Mouse (Mus musculus) skeletal muscle tissue, adult 2 months (tissue): ENCODE results near the gene Acoxl.

ENCODE experiments used
- DNase-seq: peaks from one replicate; pipeline ENCODE4 v3.0.0-alpha.2; 2012; ENCODE audit warnings: low read depth, low spot score

Acoxl gene

DNA sequence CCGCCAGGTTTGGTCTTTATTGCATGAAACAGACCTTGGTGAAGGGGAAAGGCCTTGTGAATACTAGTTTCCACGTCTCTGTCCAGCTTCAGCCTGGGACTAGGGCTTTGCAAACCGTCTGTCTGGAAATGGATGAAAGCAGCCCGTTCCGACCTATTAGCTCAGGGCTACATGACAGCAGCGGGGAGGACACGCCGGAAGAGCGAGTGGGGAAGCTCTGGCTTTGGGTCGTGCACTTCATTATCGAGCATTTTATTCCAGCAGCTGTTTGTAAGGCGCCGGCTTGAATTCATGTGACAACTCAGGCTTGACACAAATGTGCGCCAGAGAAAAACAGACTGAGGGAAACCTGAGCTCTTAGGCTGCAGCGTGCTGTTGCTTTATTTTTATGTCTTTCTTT, 301.1 kb downstream of the Acoxl start:
- DNase-seq = no peak

GRCm38 (mm10) chr2:128140183-128140582, 301.5 kb downstream of the Acoxl start:
- DNase-seq = no peak

DNA sequence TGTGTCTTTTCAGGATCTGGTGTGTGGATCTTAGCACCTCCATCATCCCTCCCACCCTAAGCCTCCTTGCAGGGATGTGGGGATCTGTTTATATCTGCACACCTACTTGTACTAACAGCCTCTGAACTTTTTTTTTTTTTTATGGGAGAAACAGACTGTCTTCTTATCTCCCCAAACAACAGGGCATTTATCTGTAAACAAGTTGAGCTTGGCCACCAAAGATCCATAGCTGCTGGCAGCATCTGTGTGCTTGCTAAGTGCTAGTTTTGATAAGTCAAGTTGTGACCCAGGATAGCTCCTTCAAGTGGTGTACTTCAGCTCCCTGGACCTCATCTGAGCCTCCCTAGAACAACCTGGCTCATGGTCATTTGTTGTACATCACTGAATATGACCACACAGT, 305.3 kb downstream of the Acoxl start:
- no peak for DNase-seq

DNA sequence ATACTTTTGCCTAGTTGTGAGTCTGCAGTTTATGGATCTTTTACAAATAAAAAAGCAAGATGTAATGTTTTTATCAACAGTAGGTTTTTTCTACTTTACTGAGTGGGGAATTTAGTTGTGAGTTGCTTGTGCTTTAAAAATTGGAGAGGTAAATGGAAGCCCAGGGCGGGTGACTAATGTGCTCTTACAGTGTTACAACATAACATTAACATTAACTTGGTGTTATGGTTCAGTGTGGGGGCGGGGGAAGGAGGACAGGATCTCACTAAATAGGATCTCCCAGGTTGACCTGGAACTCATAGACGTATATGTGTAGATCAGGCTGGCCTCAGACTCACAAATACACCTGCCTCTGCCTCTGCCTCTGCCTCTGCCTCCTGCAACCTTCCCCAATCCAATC, 306.8 kb downstream of the Acoxl start:
- DNase-seq = no peak

DNA sequence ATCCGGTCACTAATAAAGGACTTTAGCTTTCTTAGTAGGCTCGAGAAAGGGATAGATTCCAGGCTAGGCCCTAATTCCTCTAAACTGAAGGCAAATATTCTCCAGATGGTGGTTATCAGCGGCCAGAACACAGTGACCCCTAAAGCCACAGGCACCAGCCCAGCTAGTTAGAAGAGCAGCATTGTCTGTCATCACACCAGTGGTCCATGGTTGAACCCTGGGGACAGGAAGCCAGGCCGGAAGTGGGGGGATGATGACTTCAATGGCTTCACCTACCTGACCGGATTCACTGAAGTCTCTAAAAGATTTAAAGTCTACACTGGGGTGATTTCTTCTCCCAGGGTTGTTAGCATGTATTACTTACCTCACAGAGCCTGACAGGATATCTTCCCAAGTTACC, 310.9 kb downstream of the Acoxl start:
- no peak for DNase-seq

DNA sequence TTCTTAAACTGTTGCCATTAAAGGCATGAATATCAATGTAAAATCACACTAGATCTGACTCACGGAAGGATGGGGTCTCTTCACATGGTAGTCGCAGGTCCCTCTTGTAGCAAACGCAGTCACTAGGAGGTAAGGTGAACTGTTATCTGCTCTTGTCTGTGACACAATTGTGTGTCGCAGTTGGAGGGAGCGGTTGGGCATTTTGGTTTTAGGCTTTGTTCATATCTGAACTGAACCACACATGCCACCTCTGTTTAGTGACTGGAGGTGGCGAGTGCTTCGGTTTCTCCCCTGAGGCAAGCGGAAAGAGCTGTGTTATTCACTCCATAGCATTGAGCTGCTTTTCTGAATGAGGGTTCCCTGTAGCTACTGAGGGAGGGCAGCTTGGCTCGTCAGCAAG, 313.5 kb downstream of the Acoxl start:
- DNase-seq = no peak

DNA sequence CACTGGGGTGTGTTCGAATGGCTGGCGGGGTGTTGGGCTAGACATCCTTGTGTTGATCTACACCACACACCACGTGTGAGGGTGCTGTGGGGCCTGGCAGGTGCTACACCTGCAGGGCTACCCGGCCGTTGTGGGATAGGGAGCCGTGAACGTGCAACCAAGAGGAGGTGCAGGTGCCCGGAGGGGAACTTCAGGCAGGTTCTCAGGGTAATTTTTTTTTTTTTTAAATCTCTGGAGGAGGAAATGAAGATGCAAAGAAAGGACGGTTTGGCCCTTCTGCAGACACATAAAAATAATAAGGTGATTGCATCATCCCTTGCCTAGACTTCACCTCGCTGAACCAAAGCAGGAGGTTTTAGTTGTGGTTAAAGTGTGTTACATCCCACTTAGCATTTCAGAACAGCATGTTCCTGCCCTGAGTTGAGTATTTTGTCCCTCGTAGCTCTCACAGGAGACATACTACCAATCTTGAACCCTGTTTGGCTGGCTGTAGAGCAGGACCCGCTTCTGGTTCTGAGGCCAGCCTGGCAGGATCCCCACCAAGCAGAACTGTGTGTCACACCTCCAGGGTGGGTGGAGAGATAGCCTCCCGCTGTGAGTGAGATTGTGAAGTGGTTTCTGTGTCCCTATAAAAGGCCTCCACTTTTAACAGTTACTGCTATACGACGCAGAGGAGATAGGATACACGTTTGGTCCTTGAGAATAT, 314.3 kb downstream of the Acoxl start:
- no peak for DNase-seq

- DNase-seq = no peak
These were observed 314.9 kb downstream of the Acoxl start for GRCm38 (mm10) chr2:128153551-128153910.

DNA sequence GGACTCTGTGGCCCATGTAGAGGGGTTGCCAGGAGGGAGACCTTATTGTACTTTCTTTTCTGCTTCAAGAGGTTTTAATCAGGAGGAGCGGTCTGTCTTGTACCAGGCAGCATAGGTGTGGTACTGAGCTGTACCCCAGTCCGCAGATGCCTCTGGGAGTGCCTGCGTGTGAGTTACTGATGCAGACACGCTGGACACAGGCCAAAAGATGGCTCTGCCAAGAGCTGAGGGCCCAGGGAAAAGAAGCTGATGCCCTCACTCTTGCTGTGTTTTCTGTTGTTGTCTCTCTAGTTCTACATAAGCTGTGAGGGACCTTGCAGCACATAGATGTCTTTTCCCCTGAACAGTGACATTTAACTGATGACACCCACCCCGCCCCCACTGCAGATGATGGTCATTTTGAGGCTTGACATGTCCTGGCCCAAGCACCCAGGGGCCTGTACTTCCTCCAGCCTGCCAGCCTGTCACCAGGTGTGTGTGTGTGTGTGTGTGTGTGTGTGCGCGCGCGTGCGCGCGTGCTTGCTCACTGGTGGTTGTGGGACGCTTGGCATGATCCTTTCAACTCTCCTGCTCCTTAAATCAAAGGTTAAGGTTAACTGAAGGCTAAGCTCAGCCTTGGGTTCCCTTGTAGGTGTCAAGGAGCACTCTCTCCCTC, 316.9 kb downstream of the Acoxl start:
- no peak for DNase-seq

DNA sequence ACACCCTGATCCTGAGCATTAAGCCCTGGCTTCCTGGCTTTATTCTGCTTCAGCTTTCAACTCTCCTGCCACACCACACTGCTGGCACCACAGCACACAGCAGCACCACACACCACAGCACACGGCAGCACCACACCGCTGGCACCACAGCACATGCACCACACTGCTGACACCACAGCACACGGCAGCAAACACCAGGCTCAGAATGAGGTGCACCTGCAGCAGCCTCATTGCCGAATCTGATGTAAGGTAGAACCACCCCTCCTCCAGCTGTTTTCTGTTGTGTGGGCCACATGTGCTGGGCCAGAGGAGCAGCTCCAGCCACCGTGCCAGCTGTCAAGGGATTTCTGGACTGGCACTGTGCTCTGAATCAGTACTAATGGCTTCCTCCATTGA, 317.4 kb downstream of the Acoxl start:
- no peak for DNase-seq

DNA sequence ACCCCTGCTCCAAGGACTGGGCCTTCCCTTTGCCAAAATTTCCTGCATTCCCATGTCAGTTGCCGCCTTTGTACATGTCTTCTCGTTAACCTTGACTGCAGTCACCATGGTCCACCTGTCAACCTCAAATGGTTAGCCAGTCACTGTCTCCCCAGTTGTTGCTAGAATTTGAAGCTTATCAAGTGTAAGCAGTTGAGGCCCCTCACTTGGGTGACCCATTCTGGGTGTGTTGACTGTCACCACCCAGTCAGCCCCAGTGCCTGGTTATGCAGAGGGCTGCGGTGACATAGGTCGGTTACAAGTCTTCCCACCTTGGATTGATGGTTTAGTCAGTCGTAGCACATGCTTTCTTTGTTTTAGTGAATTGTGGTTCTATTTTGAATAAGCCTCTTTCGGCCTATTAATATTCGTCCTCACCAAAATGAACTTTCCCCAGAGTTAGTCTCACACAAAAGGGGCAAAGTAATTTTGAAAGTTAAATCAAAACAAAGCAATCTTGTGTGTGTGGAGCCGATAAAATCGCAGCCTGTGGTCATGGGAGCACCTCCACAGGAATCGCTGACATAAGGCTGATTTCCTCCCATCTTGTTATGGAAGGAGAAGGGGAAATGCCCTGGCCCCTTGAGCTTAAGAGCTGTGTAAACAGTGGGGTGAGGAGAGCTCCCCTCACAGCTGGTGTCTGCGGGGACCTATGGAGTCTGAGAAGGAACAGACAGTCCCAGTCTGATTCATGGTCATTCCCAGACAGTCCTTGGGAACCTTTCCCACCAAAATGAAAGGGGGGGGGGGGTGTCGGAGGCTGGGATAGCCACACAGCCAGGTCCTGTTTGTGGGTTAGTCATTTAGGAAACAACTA, 318.1 kb downstream of the Acoxl start:
- no peak for DNase-seq

DNA sequence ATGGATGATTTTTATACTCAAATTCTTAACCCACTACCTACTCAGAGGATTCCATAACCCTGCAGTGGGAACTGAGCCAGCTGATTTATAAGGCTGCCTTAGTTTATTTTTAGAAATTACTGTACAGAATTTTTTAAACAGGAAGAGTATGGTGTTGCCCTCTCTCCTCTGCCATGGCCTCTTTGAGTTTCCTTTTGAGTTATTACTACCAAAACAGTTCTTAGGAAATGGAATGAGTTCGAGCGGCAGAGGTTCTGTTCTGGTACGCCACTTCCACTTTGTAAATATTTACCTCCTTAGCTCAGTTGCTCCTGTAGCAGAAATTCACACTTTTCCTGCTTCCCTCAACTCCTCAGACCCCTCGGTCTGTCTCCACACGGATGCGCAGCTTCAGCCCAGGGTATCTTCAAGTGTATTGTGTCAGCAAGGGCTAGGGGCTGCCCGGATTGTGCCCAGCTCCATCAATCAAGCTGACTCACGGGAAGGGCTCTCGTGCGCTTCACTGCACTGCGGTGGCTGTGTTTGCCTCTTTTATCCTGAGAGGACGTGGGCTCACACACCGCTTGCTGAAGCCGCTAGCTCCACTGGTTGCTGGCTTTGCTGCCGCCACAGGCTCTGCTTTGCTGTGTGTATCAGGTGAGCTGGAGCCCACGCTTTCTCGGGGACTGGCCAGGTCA, 320.2 kb downstream of the Acoxl start:
- DNase-seq = no peak

DNA sequence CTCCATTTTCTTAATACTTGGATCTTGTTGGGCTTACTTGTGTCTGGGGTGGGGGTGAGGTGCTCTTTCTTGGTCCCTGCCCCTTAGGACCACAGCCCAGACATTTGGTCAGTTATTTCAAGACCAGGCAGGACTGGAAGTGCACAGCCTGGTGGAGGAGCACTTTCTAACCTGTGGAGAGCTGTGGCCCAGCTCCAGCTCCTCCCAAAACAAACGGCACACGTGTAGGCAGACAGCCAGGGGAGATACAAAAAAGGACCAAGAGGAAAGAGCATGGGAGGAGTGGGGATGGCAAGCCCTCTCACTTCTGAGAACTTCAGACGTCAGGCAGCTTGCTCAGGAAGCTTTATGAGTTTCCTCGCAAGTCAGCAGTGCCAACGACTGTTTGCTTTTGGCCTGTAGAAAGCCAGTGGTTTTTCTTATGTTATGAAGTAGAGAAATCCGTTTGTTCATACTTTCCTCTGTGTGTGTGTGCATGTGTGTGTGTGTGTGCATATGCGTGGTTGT, 321.0 kb downstream of the Acoxl start:
- no peak for DNase-seq

GRCm38 (mm10) chr2:128163177-128163576, 324.5 kb downstream of the Acoxl start:
- DNase-seq = no peak

GRCm38 (mm10) chr2:128166623-128167423, 328.1 kb downstream of the Acoxl start:
- no peak for DNase-seq

DNA sequence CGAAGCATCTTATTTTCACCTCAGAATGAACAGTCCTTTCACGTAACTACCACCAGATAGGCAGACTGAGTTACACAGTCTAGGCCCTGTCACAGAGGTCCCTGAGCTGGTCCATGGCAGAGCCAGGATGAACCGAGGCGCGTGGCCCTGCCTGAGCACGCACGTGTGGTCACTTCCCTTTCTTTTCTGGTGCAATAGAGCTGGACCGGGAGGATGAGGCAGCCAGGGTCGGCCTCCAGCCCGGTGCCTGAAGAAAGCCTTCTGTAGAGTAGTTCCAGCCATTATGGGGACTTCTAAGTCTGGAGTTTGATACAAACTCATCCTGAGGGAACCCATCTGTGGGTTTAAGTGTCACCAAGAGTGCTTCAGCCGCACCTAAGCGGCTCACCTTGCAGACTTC, 329.3 kb downstream of the Acoxl start:
- DNase-seq = no peak

- DNase-seq = no peak
These were observed 330.8 kb downstream of the Acoxl start for GRCm38 (mm10) chr2:128169486-128169885.

DNA sequence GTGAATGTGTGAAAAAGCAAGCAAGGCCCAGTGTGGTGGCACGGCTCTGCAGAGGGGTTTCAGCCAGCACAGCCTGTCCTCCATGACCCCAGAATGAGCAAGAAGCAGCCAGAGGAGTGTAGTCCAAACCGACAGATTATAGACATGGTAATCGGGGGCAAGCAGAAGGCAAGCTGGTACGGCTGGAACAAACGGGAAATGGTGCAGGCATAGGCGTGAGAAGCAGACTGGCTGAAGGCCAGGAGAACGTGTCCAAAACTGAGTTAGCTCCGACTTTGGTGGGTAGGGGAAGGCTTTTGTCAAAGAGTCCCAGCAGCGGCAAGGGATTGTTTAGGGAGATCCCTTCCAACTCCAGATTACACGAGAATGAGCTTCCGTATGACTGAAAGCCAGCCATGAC, 331.3 kb downstream of the Acoxl start:
- DNase-seq = no peak

DNA sequence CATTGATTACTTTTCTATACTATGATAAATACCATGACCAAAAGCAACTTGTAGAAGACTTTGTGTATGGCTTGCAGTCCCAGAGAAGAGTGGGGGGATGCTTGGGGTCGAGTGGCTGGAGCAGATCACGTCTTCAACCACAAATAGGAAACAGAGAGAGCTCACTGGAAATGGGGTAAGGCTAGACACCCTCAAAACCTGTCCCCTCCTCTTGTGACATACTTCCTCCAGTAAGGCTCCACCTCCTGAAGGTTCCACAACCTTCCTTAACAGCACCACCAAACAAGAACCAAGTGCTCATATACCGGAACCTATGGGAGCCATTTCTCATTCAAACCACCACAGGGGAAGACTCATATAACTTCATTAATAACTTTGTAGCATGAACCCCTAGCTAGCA, 331.9 kb downstream of the Acoxl start:
- no peak for DNase-seq

- no peak for DNase-seq
These were observed 333.6 kb downstream of the Acoxl start for GRCm38 (mm10) chr2:128172266-128172665.
